Mouse (Mus musculus) MEL (cell line): Measurements from ENCODE around the gene Nudt21. TPM values are rescaled to one million over a fixed set of nuclear protein-coding genes. Genes with fewer than 3 reads are reported as not detected.
A peak's percentile ranks its signal among the peaks of the same experiment; 100 is the strongest.

Source experiments
- DNase-seq: peaks from one replicate; pipeline ENCODE4 v3.0.0; 2011; ENCODE audit warnings: low read depth, low spot score
- H3K27ac ChIP-seq: 2 replicates; pipeline ENCODE4 v1.5.1; 2012; ENCODE audit warnings: low read depth, mild to moderate bottlenecking, control low read depth, low read length, moderate library complexity; ENCODE audit not compliant: control insufficient read depth
- H3K27me3 ChIP-seq, 2 experiments: fragments of 150-350 bp in 1 of 2; sonication (generic) in 1 of 2; 2 replicates each; pipeline ENCODE4 v1.6.1; 2012; ENCODE audit warnings: low read length in 2 of 2, mild to moderate bottlenecking in 2 of 2, improper control_type of control experiment in 1 of 2, moderate library complexity in 1 of 2; ENCODE audit not compliant: insufficient read depth in 2 of 2, control insufficient read depth in 1 of 2
- H3K36me3 ChIP-seq, 2 experiments: 2 replicates each; pipeline ENCODE4 v1.6.1; 2012 to 2014; ENCODE audit warnings: low read length in 2 of 2, improper control_type of control experiment in 1 of 2, inconsistent platforms in 1 of 2, mild to moderate bottlenecking in 1 of 2; ENCODE audit not compliant: insufficient read depth in 2 of 2, control insufficient read depth in 1 of 2
- H3K4me1 ChIP-seq, 2 experiments: fragments of 150-350 bp in 1 of 2; sonication (generic) in 1 of 2; 2 replicates each; pipeline ENCODE4 v1.6.1; 2012; ENCODE audit warnings: low read length in 2 of 2, improper control_type of control experiment in 1 of 2, mild to moderate bottlenecking in 1 of 2; ENCODE audit not compliant: insufficient read depth in 2 of 2, control insufficient read depth in 1 of 2
- H3K4me3 ChIP-seq, 2 experiments: fragments of 150-350 bp in 1 of 2; sonication (generic) in 1 of 2; 2 replicates each; pipeline ENCODE4 v1.5.1; 2012; ENCODE audit warnings: low read depth in 2 of 2, low read length in 2 of 2, mild to moderate bottlenecking in 2 of 2, moderate library complexity in 2 of 2, control low read depth in 1 of 2, improper control_type of control experiment in 1 of 2; ENCODE audit not compliant: control insufficient read depth in 1 of 2, insufficient read depth in 1 of 2
- H3K79me2 ChIP-seq: 2 replicates; pipeline ENCODE4 v1.6.1; 2012; ENCODE audit warnings: mild to moderate bottlenecking, low read length, moderate library complexity; ENCODE audit not compliant: control insufficient read depth, poor library complexity, insufficient read depth
- H3K9ac ChIP-seq: 2 replicates; pipeline ENCODE4 v1.6.1; 2012; ENCODE audit warnings: low read depth, mild to moderate bottlenecking, control low read depth, low read length, moderate library complexity; ENCODE audit not compliant: control insufficient read depth, poor library complexity, severe bottlenecking
- H3K9me3 ChIP-seq: fragments of 150-350 bp; sonication (generic); replicated peaks from 2 replicates; pipeline ENCODE4 v1.6.1; 2012; ENCODE audit warnings: mild to moderate bottlenecking, low read length, improper control_type of control experiment, moderate library complexity; ENCODE audit not compliant: insufficient read depth
- BHLHE40 ChIP-seq: IDR thresholded peaks from 2 replicates; pipeline ENCODE4 v1.6.1; 2012; ENCODE audit warnings: low read depth, mild to moderate bottlenecking, inconsistent platforms, low read length, improper control_type of control experiment, borderline replicate concordance
- CHD1 ChIP-seq: IDR thresholded peaks from 2 replicates; pipeline ENCODE4 v1.6.1; 2012; ENCODE audit warnings: low read depth, mild to moderate bottlenecking, inconsistent platforms, low read length, improper control_type of control experiment
- CTCF ChIP-seq, 3 experiments: IDR thresholded peaks in 2 of 3; conservative IDR thresholded peaks in 1 of 3; 2 replicates each; pipeline ENCODE4 v1.5.1; 2011 to 2012; ENCODE audit warnings: low read length in 3 of 3, low read depth in 2 of 3, mild to moderate bottlenecking in 2 of 3, improper control_type of control experiment in 1 of 3, inconsistent platforms in 1 of 3, mixed read lengths in 1 of 3, moderate library complexity in 1 of 3; ENCODE audit not compliant: control insufficient read depth in 1 of 3, insufficient read depth in 1 of 3, poor library complexity in 1 of 3, severe bottlenecking in 1 of 3
- E2F4 ChIP-seq: IDR thresholded peaks from 2 replicates; pipeline ENCODE4 v1.6.1; 2011; ENCODE audit warnings: low read depth, low read length, improper control_type of control experiment, borderline replicate concordance
- GABPA ChIP-seq: IDR thresholded peaks from 2 replicates; pipeline ENCODE4 v1.6.1; 2012; ENCODE audit warnings: low read depth, mild to moderate bottlenecking, inconsistent platforms, low read length, improper control_type of control experiment, moderate library complexity
- KAT2A ChIP-seq: conservative IDR thresholded peaks from 2 replicates; pipeline ENCODE4 v1.6.1; 2012; ENCODE audit warnings: low read depth, low read length, improper control_type of control experiment, inconsistent platforms
- MAX ChIP-seq: IDR thresholded peaks from 2 replicates; pipeline ENCODE4 v1.6.1; 2011; ENCODE audit warnings: low read length, improper control_type of control experiment
- MYC ChIP-seq: IDR thresholded peaks from 2 replicates; pipeline ENCODE4 v1.6.1; 2011; ENCODE audit warnings: low read depth, mild to moderate bottlenecking, low read length, improper control_type of control experiment, moderate library complexity
- NELFE ChIP-seq: IDR thresholded peaks from 2 replicates; pipeline ENCODE4 v1.6.1; 2011; ENCODE audit warnings: low read depth, low read length, improper control_type of control experiment
- NRF1 ChIP-seq: IDR thresholded peaks from 2 replicates; pipeline ENCODE4 v1.6.1; 2014; ENCODE audit warnings: low read depth, mild to moderate bottlenecking, inconsistent platforms, low read length, improper control_type of control experiment, moderate library complexity; ENCODE audit not compliant: poor library complexity, insufficient read depth, severe bottlenecking
- POLR2AphosphoS2 ChIP-seq: IDR thresholded peaks from 2 replicates; pipeline ENCODE4 v1.6.1; 2011; ENCODE audit warnings: low read length, improper control_type of control experiment
- POLR2AphosphoS5 ChIP-seq: IDR thresholded peaks from 2 replicates; pipeline ENCODE4 v1.6.1; 2012; ENCODE audit warnings: low read depth, borderline replicate concordance, mild to moderate bottlenecking, inconsistent platforms, low read length, moderate library complexity, mixed read lengths
- RAD21 ChIP-seq: IDR thresholded peaks from 2 replicates; pipeline ENCODE4 v1.6.1; 2011; ENCODE audit warnings: mild to moderate bottlenecking, low read depth, low read length, improper control_type of control experiment
- SMC3 ChIP-seq: IDR thresholded peaks from 2 replicates; pipeline ENCODE4 v1.6.1; 2011; ENCODE audit warnings: low read depth, low read length, improper control_type of control experiment
- TCF12 ChIP-seq: IDR thresholded peaks from 2 replicates; pipeline ENCODE4 v1.6.1; 2014; ENCODE audit warnings: low read depth, mild to moderate bottlenecking, inconsistent platforms, low read length, improper control_type of control experiment, moderate library complexity
- USF2 ChIP-seq, 2 experiments: IDR thresholded peaks; 2 replicates each; pipeline ENCODE4 v1.6.1; 2011 to 2012; ENCODE audit warnings: improper control_type of control experiment in 2 of 2, low read length in 2 of 2, borderline replicate concordance in 1 of 2, inconsistent platforms in 1 of 2, low read depth in 1 of 2, mild to moderate bottlenecking in 1 of 2; ENCODE audit not compliant: insufficient read depth in 1 of 2
- polyA plus RNA-seq, 2 experiments: library from polyadenylated mRNA; stranded (reverse) in 1 of 2; unstranded in 1 of 2; fragments of >175 nt in 1 of 2; fragments of >200 nt in 1 of 2; gene quantifications; 2 replicates each; pipeline versions ENCODE4 v1.2.1 to v1.2.4; 2012; ENCODE audit warnings: low replicate concordance in 2 of 2, low read depth in 1 of 2; ENCODE audit not compliant: insufficient read length in 2 of 2, insufficient read depth in 1 of 2, missing spikeins in 1 of 2
- total RNA-seq: library from RNA; depleted of rRNA; stranded (reverse); fragments of 300-350 nt; gene quantifications from 2 replicates; pipeline ENCODE4 v1.2.3, GENCODE M21; 2012

Gene Nudt21
- total and polyA plus RNA-seq, 3 experiments = 118 to 157 TPM; not detected in 1

GRCm38 (mm10) chr8:94035200-94035599, 1.6 kb downstream of the Nudt21 start:
- Histone ChIP-seq H3K27ac (no peak overlapping the region), H3K36me3 (peaks cover 13 to 36% of the 10 kb centered on the region in 2 experiments)

GRCm38 (mm10) chr8:94033601-94034000, 3.2 kb downstream of the Nudt21 start:
- H3K9me3 ChIP-seq = no peaks in the 10 kb centered on the region
- no peaks in the 10 kb centered on the region for H3K27me3 ChIP-seq
- H3K27ac ChIP-seq = no peak overlapping the region
- no peak overlapping the region for H3K4me3 ChIP-seq
- peaks cover 54% of the 10 kb centered on the region for H3K79me2 ChIP-seq
- peaks cover 9 to 20% of the 10 kb centered on the region in 2 experiments for H3K4me1 ChIP-seq
- no peak for TF ChIP-seq USF2 (IDR thresholded peaks at IDR 0.05; ENCODE audit: borderline replicate concordance in 1 of 2, insufficient read depth in 1 of 2, low read depth in 1 of 2, low read length in 2 of 2)
- no peak for TF ChIP-seq RAD21
- H3K9ac ChIP-seq = no peak overlapping the region
- peaks cover 26 to 31% of the 10 kb centered on the region in 2 experiments for H3K36me3 ChIP-seq
- DNase-seq = no peak

More at GRCm38 (mm10) chr8:94035200-94035599, 1.6 kb downstream of the Nudt21 start:
- H3K9ac ChIP-seq = peak overlapping the region; percentile 79
- peaks cover 9 to 20% of the 10 kb centered on the region in 2 experiments for H3K4me1 ChIP-seq
- no peak for TF ChIP-seq GABPA
- TF ChIP-seq KAT2A = no peak
- TF ChIP-seq BHLHE40 = no peak
- TF ChIP-seq CHD1 = no peak
- TF ChIP-seq POLR2AphosphoS2 = no peak
- no peak for TF ChIP-seq POLR2AphosphoS5
- TF ChIP-seq MAX = no peak
- no peak for TF ChIP-seq SMC3
- no peak for TF ChIP-seq E2F4
- no peak for TF ChIP-seq CTCF (IDR thresholded peaks at IDR 0.05 in 2 of 3, conservative IDR thresholded peaks at IDR 0.05 in 1 of 3; ENCODE audit: control insufficient read depth in 1 of 3, insufficient read depth in 1 of 3, low read depth in 2 of 3, low read length in 3 of 3, poor library complexity in 1 of 3, severe bottlenecking in 1 of 3)
- no peak for TF ChIP-seq TCF12
- TF ChIP-seq MYC = no peak
- no peak for TF ChIP-seq NRF1
- no peak for TF ChIP-seq NELFE
- TF ChIP-seq, all 39 proteins: peak for 0
- Histone ChIP-seq H3K9me3 (no peaks in the 10 kb centered on the region), H3K4me3 (peak overlapping the region; percentile 3 to 82; a peak in 3 of 4 replicates), H3K27me3 (no peaks in the 10 kb centered on the region), H3K79me2 (peaks cover 60% of the 10 kb centered on the region)
- peak; percentile 16 for DNase-seq
